Mouse (Mus musculus) liver, embryonic 14.5 days (tissue): ENCODE results near the gene 1600002K03Rik.

Source experiments
- CTCF ChIP-seq: IDR thresholded peaks from 2 replicates; pipeline ENCODE4 v1.5.1; 2016; ENCODE audit warnings: antibody characterized with exemption, low read depth, control low read depth
- EP300 ChIP-seq: IDR thresholded peaks from 2 replicates; pipeline ENCODE4 v1.6.1; 2016; ENCODE audit warnings: antibody characterized with exemption, low read depth

DNA sequence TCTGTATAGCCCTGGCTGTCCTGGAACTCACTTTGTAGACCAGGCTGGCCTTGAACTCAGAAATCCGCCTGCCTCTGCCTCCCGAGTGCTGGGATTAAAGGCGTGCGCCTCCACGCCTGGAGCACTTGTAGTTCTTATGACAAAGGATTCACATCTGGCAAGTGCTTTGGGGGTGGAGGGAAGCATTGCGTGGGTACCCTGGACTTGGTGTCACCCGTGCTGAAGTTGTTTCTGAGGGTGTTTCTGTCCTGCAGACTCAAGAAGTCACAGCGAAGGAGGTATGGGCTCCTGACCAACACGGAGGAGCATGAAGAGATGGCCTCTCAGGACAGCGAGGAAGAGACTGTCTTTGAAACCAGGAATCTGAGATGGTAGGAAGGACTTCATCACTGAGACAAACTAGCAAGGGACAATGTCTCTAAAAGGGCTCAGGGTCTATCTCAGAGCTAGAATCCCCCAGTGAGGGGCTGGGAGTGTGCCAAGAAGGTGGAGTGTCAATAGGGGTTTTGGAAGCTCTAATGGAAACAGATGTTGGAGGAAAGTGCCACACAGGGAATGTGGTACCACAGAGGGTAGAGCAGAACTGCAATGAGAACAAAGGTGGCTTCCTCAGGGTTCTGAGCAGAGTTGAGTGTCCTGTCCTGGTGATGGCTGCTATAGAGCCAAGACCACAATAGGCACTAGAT is 1.4 kb downstream of the 1600002K03Rik start:
- TF ChIP-seq CTCF (no peak), EP300 (no peak)
